Mouse (Mus musculus) forebrain, embryonic 11.5 days (tissue): ENCODE measurements around the gene Comt. TPM values are rescaled to one million over a fixed set of nuclear protein-coding genes. Genes with fewer than 3 reads are reported as not detected.

Experiments used
- ATAC-seq: fragments of 200-750 bp; cut with Nextera tagmentation; replicated peaks from 2 replicates; pipeline ENCODE4 v1.8.0; 2017; ENCODE audit warnings: moderate TSS enrichment; ENCODE audit not compliant: low FRiP score
- DNase-seq: peaks from one replicate; pipeline ENCODE4 v3.0.0-alpha.2; 2017; ENCODE audit warnings: low spot score
- H3K27ac ChIP-seq: fragments of 300-500 bp; sonication (generic); 2 replicates; pipeline ENCODE4 v1.5.1; 2014; ENCODE audit warnings: low read depth, low read length
- H3K27me3 ChIP-seq: fragments of 300-500 bp; sonication (generic); 2 replicates; pipeline ENCODE4 v1.6.1; 2014; ENCODE audit warnings: mild to moderate bottlenecking, low read length, mixed read lengths; ENCODE audit not compliant: control insufficient read depth, insufficient read depth
- H3K36me3 ChIP-seq: fragments of 300-500 bp; sonication (generic); 2 replicates; pipeline ENCODE4 v1.6.1; 2014; ENCODE audit warnings: mild to moderate bottlenecking, low read length, moderate library complexity, mixed read lengths; ENCODE audit not compliant: control insufficient read depth, insufficient read depth
- H3K4me1 ChIP-seq: fragments of 300-500 bp; sonication (generic); replicated peaks from 2 replicates; pipeline ENCODE4 v1.6.1; 2014; ENCODE audit warnings: low read length, mixed read lengths; ENCODE audit not compliant: control insufficient read depth, insufficient read depth
- H3K4me2 ChIP-seq: fragments of 300-500 bp; sonication (generic); 2 replicates; pipeline ENCODE4 v1.6.1; 2014; ENCODE audit warnings: low read depth, mild to moderate bottlenecking, low read length, moderate library complexity, mixed read lengths; ENCODE audit not compliant: severe bottlenecking
- H3K4me3 ChIP-seq: fragments of 300-500 bp; sonication (generic); 2 replicates; pipeline ENCODE4 v1.5.1; 2014; ENCODE audit warnings: low read depth, low read length
- H3K9ac ChIP-seq: fragments of 300-500 bp; sonication (generic); 2 replicates; pipeline ENCODE4 v1.6.1; 2014; ENCODE audit warnings: low read length
- H3K9me3 ChIP-seq: fragments of 300-500 bp; sonication (generic); 2 replicates; pipeline ENCODE4 v1.6.1; 2016; ENCODE audit warnings: low read length, mixed read lengths; ENCODE audit not compliant: control insufficient read depth
- WGBS: fragments of 180-500 bp; shearing (Covaris S2); extraction: QIAGEN DNeasy Blood & Tissue Kit; methylation state at CpG from one replicate; pipeline ENCODE4 v1.1.7; 2014; 5-methylcytosine and 5-hydroxymethylcytosine counted together
- polyA plus RNA-seq: library from polyadenylated mRNA; unstranded; fragments of >200 nt; fragmentation: Nextera tagmentation; extraction: Ambion mirVana; gene quantifications from 2 replicates; pipeline ENCODE4 v1.2.1, GENCODE M21; 2014

Gene Comt
- polyA plus RNA-seq, 1 experiment from 2014 or later = 53.6 TPM

GRCm38 (mm10) chr16:18420571-18420970 lies 6.1 kb downstream of the Comt start:
- Histone ChIP-seq H3K27ac (no peak overlapping the region), H3K36me3 (no peaks in the 10 kb centered on the region; the same call in 1 of the 2 replicates), H3K9ac (no peak overlapping the region), H3K9me3 (no peaks in the 10 kb centered on the region), H3K4me2 (no peak overlapping the region), H3K4me1 (0 out of 2 replicates have a peak, but pooled peaks cover 5% of the 10 kb centered on the region), H3K4me3 (no peak overlapping the region), H3K27me3 (no peaks in the 10 kb centered on the region)
- DNase-seq (no peak), ATAC-seq (no peak)
- 67% methylated on average over 3 of the region's 3 CpGs for WGBS

- no peak overlapping the region for H3K9ac ChIP-seq
- ATAC-seq = no peak
- H3K9me3 ChIP-seq = no peaks in the 10 kb centered on the region
- DNase-seq = no peak
- H3K27ac ChIP-seq = no peak overlapping the region
- H3K4me2 ChIP-seq = no peak overlapping the region
- H3K27me3 ChIP-seq = no peaks in the 10 kb centered on the region
- 93% methylated on average over 1 of the region's 1 CpGs for WGBS
- no peak overlapping the region for H3K4me3 ChIP-seq
- no peaks in the 10 kb centered on the region; the same call in 1 of the 2 replicates for H3K36me3 ChIP-seq
- 0 out of 2 replicates have a peak, but pooled peaks cover 3% of the 10 kb centered on the region for H3K4me1 ChIP-seq
Observed at GRCm38 (mm10) chr16:18419603-18420026, 7.0 kb downstream of the Comt start.

- Histone ChIP-seq H3K27me3 (no peaks in the 10 kb centered on the region), H3K27ac (no peak overlapping the region), H3K9me3 (no peaks in the 10 kb centered on the region), H3K4me1 (no peaks in the 10 kb centered on the region), H3K4me2 (no peak overlapping the region), H3K4me3 (no peak overlapping the region), H3K36me3 (no peaks in the 10 kb centered on the region; the same call in 1 of the 2 replicates), H3K9ac (no peak overlapping the region)
- no peak for ATAC-seq
- DNase-seq = no peak
- 79% methylated on average over 4 of the region's 4 CpGs for WGBS
Observed at GRCm38 (mm10) chr16:18418756-18419602, 7.7 kb downstream of the Comt start.

- Histone ChIP-seq H3K9ac (no peak overlapping the region), H3K27me3 (no peaks in the 10 kb centered on the region), H3K36me3 (no peaks in the 10 kb centered on the region), H3K9me3 (no peaks in the 10 kb centered on the region), H3K27ac (no peak overlapping the region), H3K4me3 (no peak overlapping the region), H3K4me2 (no peak overlapping the region), H3K4me1 (no peaks in the 10 kb centered on the region)
- no peak for ATAC-seq
- no peak for DNase-seq
- WGBS = 85% methylated on average over 5 of the region's 5 CpGs
Observed at GRCm38 (mm10) chr16:18417491-18417890, 9.2 kb downstream of the Comt start.

GRCm38 (mm10) chr16:18416837-18417236 lies 9.8 kb downstream of the Comt start:
- no peaks in the 10 kb centered on the region for H3K27me3 ChIP-seq
- DNase-seq (no peak), ATAC-seq (no peak)
- H3K9me3 ChIP-seq = no peaks in the 10 kb centered on the region
- H3K4me2 ChIP-seq = no peak overlapping the region
- no peak overlapping the region for H3K27ac ChIP-seq
- H3K36me3 ChIP-seq = no peaks in the 10 kb centered on the region
- no peak overlapping the region for H3K9ac ChIP-seq
- peaks cover 2% of the 10 kb centered on the region; the same call in 1 of the 2 replicates for H3K4me1 ChIP-seq
- 94% methylated on average over 3 of the region's 3 CpGs for WGBS
- no peak overlapping the region for H3K4me3 ChIP-seq

- ATAC-seq = no peak
Observed at GRCm38 (mm10) chr16:18416094-18416761, 10.4 kb downstream of the Comt start.

GRCm38 (mm10) chr16:18413032-18413816 lies 13.4 kb downstream of the Comt start:
- Histone ChIP-seq H3K9me3 (no peaks in the 10 kb centered on the region), H3K27ac (no peak overlapping the region), H3K27me3 (no peaks in the 10 kb centered on the region), H3K4me1 (peaks cover 6% of the 10 kb centered on the region; the same call in 1 of the 2 replicates), H3K4me2 (no peak overlapping the region), H3K9ac (no peak overlapping the region), H3K4me3 (no peak overlapping the region), H3K36me3 (no peaks in the 10 kb centered on the region)
- DNase-seq (no peak), ATAC-seq (no peak)
- 89% methylated on average over 7 of the region's 7 CpGs for WGBS

More at GRCm38 (mm10) chr16:18416094-18416761, 10.4 kb downstream of the Comt start:
- Histone ChIP-seq H3K36me3 (no peaks in the 10 kb centered on the region), H3K27ac (no peak overlapping the region), H3K4me1 (peaks cover 4% of the 10 kb centered on the region; the same call in 1 of the 2 replicates), H3K9me3 (no peaks in the 10 kb centered on the region), H3K4me2 (no peak overlapping the region), H3K9ac (no peak overlapping the region), H3K27me3 (no peaks in the 10 kb centered on the region), H3K4me3 (no peak overlapping the region)
- WGBS = 89% methylated on average over 18 of the region's 18 CpGs
- DNase-seq = no peak

- no peak overlapping the region for H3K9ac ChIP-seq
- no peak overlapping the region for H3K27ac ChIP-seq
- H3K27me3 ChIP-seq = no peaks in the 10 kb centered on the region
- peaks cover 6% of the 10 kb centered on the region; the same call in 1 of the 2 replicates for H3K4me1 ChIP-seq
- no peaks in the 10 kb centered on the region for H3K36me3 ChIP-seq
- no peak overlapping the region for H3K4me2 ChIP-seq
- no peak overlapping the region for H3K4me3 ChIP-seq
- ATAC-seq (no peak), DNase-seq (no peak)
- 84% methylated on average over 12 of the region's 12 CpGs for WGBS
- H3K9me3 ChIP-seq = no peaks in the 10 kb centered on the region
Observed at GRCm38 (mm10) chr16:18411802-18412476, 14.7 kb downstream of the Comt start.
